Mouse (Mus musculus): ENCODE measurements around the gene Ceacam16.

- TF ChIP-seq CTCF (IDR thresholded peaks at IDR 0.05; ENCODE audit: control insufficient read depth, insufficient read depth, insufficient read length) = no peak
- no peak for TF ChIP-seq FOSL1 (IDR thresholded peaks at IDR 0.05; ENCODE audit: insufficient read depth, low read length, poor library complexity, severe bottlenecking)
- no peak for TF ChIP-seq MYOD1 (IDR thresholded peaks at IDR 0.05; ENCODE audit: control insufficient read depth, insufficient read length, low read depth)
Observed at GRCm38 (mm10) chr7:19875948-19876682, 15.0 kb upstream of the Ceacam16 start.
